Mouse (Mus musculus) Patski (cell line): ENCODE measurements around the gene Slc25a12. TPM values are rescaled to one million over a fixed set of nuclear protein-coding genes. Genes with fewer than 3 reads are reported as not detected.

Source experiments
- ATAC-seq: fragments of 100-300 bp; one replicate; pipeline ENCODE4 v1.8.0; 2021
- CTCF ChIA-PET: fragments of 350-600 bp; sonication (Branson Sonifier 250); formaldehyde crosslinking; loops from one replicate; lab custom pipeline; 2022; ENCODE audit warnings: inconsistent platforms; lab: Charles Lee
- POLR2A ChIA-PET: fragments of 350-600 bp; sonication (Branson Sonifier 250); formaldehyde crosslinking; loops from one replicate; lab custom pipeline; 2022; ENCODE audit warnings: antibody characterized with exemption, inconsistent platforms; lab: Charles Lee
- DNase-seq: peaks from one replicate; pipeline ENCODE4 v3.0.0-alpha.2; 2011; ENCODE audit warnings: low read depth, low spot score
- H3K27me3 ChIP-seq: fragments of 371-371 bp; one replicate; pipeline ENCODE4 v1.5.1; 2021
- CTCF ChIP-seq: fragments of 100-300 bp; IDR thresholded peaks from one replicate; pipeline ENCODE4 v1.5.1; 2021
- in situ Hi-C: fragments of 300-500 bp; cut with MboI; formaldehyde crosslinking; loops from 3 replicates; pipeline ENCODE4 v1.11.1; 2018; ENCODE audit warnings: low pct_unique_long_range_greater_than_20kb, mixed read lengths
- polyA plus RNA-seq: library from polyadenylated mRNA; unstranded; gene quantifications from one replicate; pipeline ENCODE4 v1.2.3, GENCODE M21; 2021

Slc25a12 gene
- polyA plus RNA-seq, 1 experiment from 2014 or later: 78.1 TPM

- no peaks in the 10 kb centered on the region for H3K27me3 ChIP-seq
- ChIA-PET POLR2A (no interaction called here), CTCF (interaction anchor here (0.9 to 1.8 kb wide), 3 partner anchors 70 to 78 kb away, joined by 3 to 7 read pairs (median 3); no protein-coding TSS in a partner anchor)
- no peak for TF ChIP-seq CTCF
- in situ Hi-C loops: no loop called here
- ATAC-seq (no peak), DNase-seq (no peak)
These were observed 134.6 kb downstream of the Slc25a12 start for GRCm38 (mm10) chr2:71232976-71233375.

DNA sequence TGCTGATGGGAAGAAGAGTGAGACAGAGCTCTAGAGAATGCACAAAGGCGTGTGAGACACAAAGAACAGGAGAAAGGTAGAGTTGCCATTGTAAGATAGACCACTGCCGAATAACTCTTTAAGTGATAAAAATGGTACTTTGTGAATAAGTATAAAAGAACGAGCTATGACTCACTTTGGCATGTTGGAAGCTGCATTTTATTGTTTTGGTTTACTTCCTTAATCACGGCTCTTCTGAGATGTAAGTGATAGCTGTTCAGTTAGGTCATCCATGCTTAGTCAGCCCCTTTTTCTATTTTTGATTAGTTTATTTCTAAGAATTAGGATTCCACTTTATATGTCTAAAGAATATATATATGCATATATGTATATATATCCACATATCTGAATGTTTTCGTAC is 135.6 kb downstream of the Slc25a12 start:
- ChIA-PET CTCF (interaction anchor here (0.7 to 1.8 kb wide), 6 partner anchors 9 to 77 kb away, joined by 3 to 7 read pairs (median 3); no protein-coding TSS in a partner anchor), POLR2A (no interaction called here)
- in situ Hi-C loops: no loop called here
- ATAC-seq: no peak
- no peaks in the 10 kb centered on the region for H3K27me3 ChIP-seq
- no peak for DNase-seq
- TF ChIP-seq CTCF: no peak

GRCm38 (mm10) chr2:71229603-71230002 is 137.9 kb downstream of the Slc25a12 start:
- ATAC-seq (no peak), DNase-seq (no peak)
- in situ Hi-C loops: loop anchor here (10.0 kb wide), 1 partner anchor 75 kb away; no protein-coding TSS in a partner anchor
- CTCF ChIA-PET: interaction anchor here (0.9 kb wide), 1 partner anchor 87 kb away, joined by 3 read pairs; no protein-coding TSS in a partner anchor
- no peak for TF ChIP-seq CTCF
- POLR2A ChIA-PET: no interaction called here
- no peaks in the 10 kb centered on the region for H3K27me3 ChIP-seq

DNA sequence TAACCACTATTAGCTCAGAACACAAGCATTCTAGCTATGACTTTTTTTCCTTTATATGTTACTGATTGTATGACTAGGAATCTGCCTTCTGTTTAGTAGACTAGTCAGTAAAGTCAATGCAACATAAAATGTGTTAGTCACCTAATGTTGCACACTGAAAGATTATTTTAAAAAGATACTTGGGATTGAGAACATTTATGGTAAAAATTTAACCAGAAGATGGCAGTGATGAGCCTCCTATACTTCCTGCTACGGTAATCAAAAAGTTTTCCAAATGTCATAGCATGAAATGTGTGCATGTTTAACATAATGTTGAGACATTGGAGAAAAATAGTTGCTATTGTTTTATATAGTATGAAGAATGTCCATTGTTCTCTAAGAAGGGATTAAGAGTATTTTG is 140.2 kb downstream of the Slc25a12 start:
- in situ Hi-C loops: loop anchor here (10.0 kb wide), 1 partner anchor 73 kb away; no protein-coding TSS in a partner anchor
- ChIA-PET POLR2A (interaction anchor here (1.2 kb wide), 1 partner anchor 9 kb away, joined by 3 read pairs; no protein-coding TSS in a partner anchor), CTCF (no interaction called here)
- DNase-seq (no peak), ATAC-seq (no peak)
- peak; percentile 26 for TF ChIP-seq CTCF
- no peaks in the 10 kb centered on the region for H3K27me3 ChIP-seq

Other genes starting within 250 kb of the Slc25a12 start
- 0.05 TPM for gene Cybrd1, start 249.8 kb downstream of the Slc25a12 start, polyA plus RNA-seq
- gene Dync1i2, start 156.0 kb downstream of the Slc25a12 start, polyA plus RNA-seq: 178 TPM
- 66.8 TPM for gene Hat1, start 21.2 kb upstream of the Slc25a12 start, polyA plus RNA-seq
- 39.8 TPM for gene Metap1d, start 85.5 kb upstream of the Slc25a12 start, polyA plus RNA-seq
- gene Dlx1, start 160.4 kb upstream of the Slc25a12 start, polyA plus RNA-seq: 1.8 TPM
- 1.1 TPM for gene Dlx2, start 179.0 kb upstream of the Slc25a12 start, polyA plus RNA-seq